Mouse (Mus musculus): Measurements from ENCODE around the gene Cyp2u1.

Gene Cyp2u1

DNA sequence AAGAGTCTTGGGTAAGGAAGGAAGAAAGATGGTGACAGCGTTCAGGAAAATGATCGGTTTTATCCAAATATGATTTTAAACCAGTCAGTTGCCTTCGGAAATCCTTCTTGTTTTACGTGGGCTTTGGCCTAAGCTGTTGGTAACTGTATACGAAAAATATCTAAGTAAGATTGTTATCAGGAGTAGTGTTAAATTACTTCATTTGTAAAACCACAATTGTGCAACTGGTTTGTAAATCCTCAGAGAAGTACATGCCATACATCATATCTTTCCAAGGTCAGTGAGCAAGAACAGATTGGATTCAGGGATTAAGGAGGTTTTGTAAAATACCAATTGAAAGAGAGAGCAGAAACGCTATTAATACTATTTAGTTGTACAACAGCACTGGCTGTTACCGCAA, 3.2 kb upstream of the Cyp2u1 start:
- no peak for DNase-seq (ENCODE audit: low read depth)

DNA sequence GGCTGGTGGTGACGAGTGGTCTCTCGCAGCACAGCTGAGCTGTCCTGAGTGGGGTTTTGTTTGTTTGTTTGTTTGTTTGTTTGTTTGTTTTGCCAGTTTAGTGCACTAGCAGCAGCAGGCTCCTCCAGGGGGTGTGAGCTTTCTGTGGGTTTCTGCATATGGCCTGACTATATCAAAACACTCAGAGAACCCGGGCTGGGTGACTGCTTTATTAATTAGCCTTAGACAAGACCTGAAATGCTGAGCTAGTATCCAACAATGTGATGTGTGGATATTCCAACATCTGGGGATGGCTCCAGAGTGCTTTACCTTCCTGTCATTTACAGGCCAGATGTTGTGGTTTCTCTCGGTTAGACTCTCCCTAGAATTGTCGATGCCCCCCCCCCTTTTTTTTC, 290 bp upstream of the Cyp2u1 start:
- DNase-seq (ENCODE audit: low read depth), result no peak

DNA sequence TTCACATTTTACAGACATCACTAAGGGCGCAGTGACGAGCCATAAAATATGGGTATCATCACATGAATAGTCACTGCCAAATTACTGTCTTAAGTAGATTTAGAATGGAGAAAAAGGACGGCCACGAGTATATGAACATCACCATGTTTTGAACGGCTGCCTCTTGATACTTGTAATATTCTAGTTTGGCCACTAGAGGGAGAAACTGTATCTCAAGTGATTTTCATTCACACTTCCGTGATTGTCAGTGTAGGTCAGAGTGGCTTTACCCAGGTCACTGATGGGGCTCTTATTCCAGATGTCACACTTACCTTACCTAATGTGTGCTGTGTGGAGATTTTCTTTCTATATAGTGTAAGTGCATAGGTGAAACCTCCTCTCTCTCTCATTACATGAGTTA, 3.1 kb downstream of the Cyp2u1 start:
- DNase-seq (ENCODE audit: low read depth), result no peak

DNA sequence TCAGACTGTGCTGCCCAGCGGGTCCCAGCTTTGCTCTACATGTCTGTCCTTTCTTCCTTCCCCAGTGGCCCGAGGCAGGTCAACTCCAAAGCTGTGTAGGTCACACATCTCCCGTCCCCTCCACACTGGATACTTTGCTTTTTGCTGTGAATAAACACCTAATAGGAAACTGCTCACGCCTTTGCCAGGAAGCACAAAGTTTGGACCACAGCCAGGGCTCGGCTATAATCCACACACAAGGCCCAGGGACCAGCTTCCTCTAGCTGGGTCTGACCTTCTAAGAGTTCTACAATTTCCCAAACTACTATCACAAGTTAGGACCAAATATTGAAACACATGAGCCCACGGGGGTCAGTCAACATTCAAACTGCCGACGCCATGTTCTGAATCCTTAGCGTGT, 3.9 kb downstream of the Cyp2u1 start:
- DNase-seq (ENCODE audit: low read depth), result no peak

DNA sequence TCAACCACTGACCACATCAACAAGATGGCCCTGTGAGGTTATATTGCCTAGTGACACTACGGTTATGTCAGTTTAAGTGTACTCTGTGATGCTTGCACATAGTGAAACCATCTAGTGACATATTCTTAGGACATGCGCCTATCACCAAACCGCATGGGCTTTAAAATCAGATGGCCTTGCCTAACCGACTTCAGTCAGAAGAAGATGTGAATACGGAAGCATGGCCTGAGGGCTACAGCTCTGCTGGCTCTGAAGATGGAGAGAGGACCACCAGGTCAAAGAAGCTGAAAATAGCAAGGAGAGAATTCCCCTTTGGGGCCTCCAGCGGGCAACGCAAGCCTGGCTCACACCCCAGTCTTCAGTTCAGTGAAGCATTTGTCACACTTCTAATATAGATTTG, 6.1 kb downstream of the Cyp2u1 start:
- no peak for DNase-seq (ENCODE audit: low read depth)

DNA sequence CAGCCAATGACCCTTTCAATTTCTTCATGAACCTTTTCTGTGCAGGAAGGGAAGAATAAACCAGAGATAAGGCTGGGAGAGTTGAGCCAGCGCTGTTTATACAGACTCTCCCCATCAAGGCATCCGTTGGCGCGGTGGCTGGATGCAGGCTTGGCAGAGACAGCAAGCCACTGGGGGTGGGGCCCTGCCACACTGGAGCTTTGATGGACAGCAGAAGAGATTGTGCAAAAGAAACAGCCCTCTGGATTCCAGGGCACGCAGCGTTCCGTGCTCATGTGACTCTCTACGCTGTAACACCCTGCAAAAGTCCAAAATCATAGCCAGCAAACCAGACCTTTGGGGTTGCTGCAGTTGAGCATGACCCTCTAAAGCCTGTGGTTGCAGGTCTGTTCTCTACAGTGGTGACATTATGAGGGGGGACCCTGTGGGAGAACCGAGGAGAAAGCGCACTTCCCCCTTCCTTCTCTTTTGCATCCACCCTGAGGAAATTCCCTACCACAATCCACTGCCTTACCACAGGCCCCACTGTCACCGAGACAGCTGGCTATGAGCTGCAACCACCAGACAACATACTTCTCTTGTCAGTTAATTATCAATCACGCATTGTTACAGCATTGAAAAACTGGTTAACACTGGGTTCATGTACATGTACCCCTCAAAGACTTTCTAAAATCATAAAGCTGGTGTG, 7.4 kb downstream of the Cyp2u1 start:
- no peak for DNase-seq (ENCODE audit: low read depth)

DNA sequence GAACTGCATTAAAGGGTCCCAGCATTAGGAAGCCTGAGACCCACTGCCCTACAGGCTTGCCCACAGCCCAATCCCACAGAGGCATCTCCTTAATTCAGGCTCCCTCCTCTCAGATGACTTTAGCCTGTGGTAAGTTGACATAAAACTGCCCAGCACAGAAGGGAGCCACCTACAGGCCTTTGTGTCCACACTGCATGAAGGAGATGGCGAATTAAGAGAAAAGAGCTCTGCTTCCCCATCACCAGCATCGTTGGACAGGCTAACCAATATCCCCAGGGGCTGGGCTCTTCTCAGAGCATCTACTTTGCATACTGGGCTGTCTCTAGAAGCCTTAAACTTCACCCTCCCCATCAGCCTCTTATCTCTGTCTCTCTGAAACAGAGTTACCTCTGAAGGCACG, 8.5 kb downstream of the Cyp2u1 start:
- no peak for DNase-seq (ENCODE audit: low read depth)

DNA sequence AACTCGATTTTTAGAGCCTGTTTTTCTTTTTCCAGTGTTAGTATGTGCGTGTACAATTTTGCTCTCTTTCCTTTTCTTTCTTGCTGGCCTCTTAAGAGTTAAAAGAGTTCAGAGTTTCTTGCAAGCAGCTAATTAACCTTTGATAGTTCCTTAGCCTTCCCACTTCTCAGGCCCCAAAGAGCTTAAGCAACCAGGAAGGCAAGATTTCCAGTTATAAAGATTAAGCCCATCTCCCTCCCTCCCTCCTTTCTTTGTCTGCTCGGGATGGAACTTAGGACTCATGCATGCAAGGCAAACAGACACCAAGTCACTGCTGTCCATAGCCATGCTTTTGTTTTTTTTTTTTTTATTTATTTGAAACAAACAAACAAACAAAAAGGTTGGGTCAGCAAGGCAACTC, 10.1 kb downstream of the Cyp2u1 start:
- DNase-seq (ENCODE audit: low read depth), result no peak

DNA sequence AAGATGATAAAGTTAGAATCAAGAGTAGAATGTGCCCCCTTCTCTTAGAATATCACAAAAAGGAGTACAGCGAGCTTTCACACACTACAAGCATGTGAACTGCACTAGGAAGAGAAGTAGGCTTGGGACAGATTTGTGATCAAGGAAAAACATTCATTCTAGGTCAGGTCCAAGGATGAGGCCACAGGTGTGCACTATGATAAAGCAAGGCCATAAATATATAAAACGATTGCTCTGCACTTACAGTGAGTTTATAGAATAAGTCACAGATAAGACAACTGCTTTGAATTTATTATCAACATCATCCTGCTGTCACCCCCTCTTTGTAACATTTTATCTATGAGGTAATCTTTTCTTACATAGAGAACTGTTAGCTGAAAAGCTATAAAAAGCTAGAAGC, 10.7 kb downstream of the Cyp2u1 start:
- no peak for DNase-seq (ENCODE audit: low read depth)

DNA sequence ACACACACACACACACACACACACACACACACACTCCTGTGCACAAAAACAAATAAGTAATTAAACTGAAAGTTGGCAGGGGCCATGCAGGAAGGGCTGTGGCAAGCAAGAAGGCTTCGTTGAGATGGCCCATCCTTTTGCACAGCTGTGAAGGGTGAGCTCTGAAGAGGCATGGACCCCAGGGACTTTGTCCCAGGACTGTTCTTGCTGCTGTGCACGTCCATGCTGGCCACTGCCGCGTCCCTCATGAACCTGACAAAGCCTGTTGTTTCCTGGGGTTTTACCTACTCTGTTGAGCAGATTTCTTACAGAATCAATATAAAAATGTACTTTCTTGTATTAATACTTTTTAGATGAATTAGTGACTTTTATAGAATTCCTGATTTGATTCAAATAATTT, 11.1 kb downstream of the Cyp2u1 start:
- no peak for DNase-seq (ENCODE audit: low read depth)

DNA sequence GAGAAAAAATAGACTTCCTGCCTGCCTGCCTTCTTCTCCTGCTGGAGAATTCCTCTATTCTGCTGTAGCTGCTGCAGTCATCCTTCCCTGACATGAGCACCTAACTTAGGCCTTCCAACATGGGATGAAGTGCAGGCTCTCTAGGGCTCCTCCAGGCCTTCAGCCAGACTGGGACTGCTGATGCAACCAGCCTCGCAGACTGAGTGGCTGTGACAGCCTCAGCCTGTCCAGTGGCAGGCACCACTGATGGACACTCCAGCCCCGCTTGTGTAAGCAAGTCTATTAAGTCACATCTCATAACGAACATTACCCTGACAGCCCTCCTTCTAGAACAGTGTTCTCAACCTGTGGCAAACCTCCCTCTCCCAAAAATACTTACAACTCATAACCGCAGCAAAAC, 28.9 kb downstream of the Cyp2u1 start:
- no peak for DNase-seq (ENCODE audit: low read depth)

DNA sequence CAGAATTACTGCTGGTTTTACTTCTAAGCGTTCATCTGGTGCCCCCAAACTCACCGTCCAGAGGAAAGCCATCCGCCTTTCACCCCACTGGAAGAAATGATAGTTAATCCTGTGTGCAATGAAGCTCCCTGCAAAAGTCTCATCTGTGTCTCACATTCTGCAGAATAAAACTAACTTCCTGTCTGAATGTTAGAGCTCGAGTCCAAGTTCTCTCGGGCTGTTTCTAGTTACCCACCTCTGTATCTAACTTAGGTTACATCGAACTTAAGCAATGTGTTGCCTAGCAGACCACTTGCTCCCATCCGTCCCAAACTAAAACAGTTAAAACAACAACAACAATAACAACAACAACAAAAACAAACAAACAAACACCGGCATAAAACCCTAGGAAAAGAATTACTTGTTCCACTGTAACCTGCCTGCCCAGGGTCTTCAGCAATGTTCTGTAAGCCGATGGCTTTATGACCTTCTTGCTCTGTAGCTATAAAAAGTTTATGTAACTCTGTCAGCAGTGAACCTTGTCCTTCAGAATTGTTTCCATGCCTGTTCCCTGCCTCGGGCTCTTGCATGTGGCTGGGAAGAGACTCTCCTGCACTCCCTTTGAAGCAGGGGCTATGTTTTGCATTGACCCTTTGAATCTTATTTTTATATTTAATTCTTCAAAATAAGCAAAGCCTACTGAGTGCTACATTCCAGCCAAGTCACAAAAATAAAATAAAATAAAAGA, 30.5 kb downstream of the Cyp2u1 start:
- no peak for DNase-seq (ENCODE audit: low read depth)

DNA sequence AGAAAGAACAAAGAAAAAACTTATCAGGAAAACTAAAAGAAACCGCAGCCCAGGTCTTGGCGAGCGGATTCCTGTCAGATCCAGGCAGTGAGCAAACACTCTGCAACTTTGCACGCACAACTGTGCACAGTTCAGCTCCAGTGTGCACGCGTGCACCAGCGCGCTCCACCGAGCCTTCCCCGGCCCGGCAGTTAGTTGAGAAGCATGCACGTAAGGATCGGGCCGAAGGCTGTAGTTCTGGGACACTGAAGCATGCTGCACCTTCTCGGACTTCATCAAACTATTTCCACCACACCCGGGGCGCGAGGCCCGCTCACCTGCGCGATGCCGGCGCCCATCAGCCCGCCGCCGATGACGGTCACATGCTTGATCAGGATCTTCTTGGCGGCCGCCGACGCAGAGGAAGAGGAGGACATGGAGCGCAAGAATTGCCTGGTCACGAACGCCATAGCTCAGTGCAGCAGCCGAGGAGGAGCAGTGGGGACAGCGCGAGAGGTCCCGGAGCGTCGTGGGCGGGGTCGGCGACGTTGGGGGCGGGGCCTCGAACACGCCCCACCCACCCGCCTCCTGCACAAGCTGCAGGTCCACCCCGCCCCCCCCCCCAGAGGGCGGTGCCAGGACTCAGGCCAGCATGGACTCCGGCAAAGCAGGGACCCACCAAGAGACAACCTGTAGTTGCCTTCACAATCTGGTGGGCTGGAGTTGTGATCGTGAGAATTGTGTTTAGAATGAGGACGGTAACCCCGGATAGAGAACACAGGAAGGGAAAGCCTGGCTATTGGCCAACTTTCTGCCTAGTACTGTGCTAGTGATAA, 31.3 kb downstream of the Cyp2u1 start, which contains the start of gene Hadh:
TSS of gene Hadh (minus strand) at position 543 of the 815 bp plus-strand sequence.
- DNase-seq (ENCODE audit: low read depth), result peak; percentile 58

DNA sequence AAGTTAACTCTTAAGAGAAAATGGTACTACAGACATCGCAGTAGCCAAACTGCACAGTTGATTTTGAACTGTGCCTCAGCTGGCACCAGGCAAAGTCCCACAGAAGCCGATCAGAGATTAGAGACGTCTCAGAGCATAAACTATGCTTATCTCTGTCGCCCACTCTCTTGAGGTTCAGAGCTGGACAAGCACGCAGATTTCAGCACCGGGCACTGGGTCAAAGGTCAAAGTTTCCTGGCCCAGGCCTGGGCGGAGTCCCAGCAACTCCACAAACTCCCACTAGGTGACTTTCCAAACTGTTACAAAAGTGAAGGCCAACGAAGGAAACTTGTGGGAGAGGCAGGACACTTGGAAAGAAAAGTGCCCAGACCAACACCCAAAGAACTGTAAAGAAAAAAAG, 31.9 kb downstream of the Cyp2u1 start:
- DNase-seq (ENCODE audit: low read depth), result peak; percentile 36

DNA sequence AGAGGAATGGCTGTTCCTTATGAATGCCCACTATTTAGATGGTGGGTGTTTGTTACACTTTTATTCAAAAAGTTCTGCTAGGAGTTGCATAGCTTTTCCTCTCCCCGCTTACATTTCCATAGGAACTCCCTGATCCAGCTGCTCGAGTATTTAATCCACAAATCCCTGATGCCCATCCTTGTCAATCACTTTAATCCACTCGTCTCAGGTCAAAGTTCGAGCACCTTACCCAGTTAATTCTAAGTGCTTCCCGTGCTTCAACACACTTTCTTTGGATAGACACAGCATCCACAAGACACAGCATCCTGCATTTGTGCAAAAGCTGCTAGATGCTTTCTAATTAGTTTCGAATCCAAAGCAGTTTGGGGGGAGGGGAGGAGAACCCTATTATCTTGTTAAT, 32.6 kb downstream of the Cyp2u1 start:
- no peak for DNase-seq (ENCODE audit: low read depth)

DNA sequence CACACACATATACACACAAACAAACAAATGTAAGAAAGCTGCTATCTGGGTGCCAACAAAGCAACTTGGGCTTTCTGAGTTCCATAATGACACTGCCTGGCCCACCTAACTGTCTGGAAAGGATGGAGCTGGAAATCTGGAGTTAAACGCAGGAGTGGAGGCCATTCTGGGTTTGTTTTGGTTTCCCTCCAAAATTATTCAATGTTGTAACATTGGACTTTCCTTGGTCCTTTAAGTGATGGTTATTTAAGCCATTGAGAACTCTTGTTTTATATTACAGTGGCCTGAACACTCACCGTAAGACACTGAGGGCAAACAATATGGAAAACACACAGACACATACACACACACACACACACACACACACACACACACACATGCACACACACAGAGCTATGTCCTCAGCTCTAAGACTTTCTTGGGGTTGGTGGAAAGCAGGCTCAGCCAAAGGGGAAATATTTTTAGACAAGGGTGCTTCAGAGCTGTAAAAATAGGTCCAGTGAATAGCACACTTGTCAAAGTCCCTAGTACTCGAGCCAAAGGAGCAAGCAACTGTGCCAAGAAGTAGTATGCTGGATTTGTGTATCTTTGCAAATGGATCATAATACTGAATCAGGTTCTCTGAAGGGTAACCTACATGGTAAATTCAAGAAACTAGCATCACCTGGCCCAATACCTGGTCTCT, 36.5 kb downstream of the Cyp2u1 start:
- peak; percentile 13 for DNase-seq (ENCODE audit: low read depth)

DNA sequence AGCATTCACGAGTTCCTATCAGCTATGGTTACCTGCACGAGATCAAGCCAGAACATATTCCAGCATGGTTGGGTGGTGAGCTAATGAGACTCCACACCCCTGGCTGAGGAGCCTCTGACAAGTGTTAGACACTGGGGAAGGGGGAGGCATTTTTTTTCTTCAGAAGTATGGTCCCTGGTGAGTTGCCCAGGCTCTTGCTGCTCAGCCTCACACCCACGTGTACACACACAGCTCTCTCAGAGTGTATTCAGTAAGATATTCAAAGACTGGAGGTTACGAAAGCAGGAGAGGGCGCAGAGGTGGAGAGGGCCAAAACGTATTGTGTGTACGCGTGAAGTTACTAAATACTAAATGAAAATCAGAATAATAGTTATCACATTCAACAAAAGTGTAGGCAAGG, 37.5 kb downstream of the Cyp2u1 start:
- DNase-seq (ENCODE audit: low read depth), result no peak

DNA sequence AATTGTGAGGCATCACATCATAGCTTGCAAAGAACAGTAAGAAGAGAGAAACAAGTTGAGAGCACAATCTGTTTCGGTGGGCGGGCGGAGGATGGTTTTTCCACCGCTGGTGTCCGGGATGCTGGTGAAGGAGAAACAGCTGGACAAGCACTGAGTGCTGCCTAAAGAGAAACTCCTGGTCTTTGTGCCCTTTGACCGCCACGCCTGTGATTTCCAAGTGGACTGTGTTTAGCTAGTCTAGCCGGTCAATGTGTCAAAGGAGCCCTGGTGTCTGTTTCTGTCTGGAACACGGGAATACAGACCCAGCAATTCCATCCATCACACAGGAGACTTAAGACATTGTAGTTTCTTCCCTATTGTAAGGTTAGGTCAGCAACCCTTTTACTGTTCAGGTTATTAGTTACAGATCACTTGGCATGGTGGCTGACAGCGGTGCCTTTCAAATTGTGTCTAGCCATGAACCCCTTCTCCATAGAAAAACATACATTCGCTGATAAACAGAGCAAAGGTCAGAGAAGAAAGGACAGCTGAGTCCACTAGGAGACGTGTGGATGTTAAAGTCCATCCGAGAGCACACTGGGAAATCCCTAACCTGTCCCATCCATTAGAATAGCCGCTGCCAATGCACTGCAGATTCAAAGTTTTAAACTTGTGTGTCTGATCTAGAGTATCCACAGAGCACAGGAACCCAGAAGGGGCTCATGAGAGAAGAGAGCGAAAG, 39.1 kb downstream of the Cyp2u1 start:
- no peak for DNase-seq (ENCODE audit: low read depth)

DNA sequence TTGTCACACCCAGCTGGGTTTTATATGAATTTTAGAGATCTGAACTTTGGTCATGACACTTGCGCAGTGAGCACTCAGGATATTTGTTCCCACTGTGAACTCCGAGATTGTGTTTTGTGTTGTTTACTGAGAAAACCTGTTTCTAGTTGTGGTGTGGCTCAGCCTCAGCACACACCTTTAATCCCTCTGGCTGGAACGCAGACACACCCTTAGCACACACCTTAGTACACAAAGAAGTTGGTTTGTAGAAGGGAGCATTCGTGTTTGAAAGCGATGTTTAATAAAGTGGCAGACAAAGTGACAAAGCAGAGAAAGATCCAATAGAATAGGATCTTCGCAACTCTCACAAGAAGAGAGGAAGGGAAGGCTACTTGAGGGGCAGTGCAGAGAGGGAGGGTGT, 42.6 kb downstream of the Cyp2u1 start:
- DNase-seq (ENCODE audit: low read depth), result no peak

DNA sequence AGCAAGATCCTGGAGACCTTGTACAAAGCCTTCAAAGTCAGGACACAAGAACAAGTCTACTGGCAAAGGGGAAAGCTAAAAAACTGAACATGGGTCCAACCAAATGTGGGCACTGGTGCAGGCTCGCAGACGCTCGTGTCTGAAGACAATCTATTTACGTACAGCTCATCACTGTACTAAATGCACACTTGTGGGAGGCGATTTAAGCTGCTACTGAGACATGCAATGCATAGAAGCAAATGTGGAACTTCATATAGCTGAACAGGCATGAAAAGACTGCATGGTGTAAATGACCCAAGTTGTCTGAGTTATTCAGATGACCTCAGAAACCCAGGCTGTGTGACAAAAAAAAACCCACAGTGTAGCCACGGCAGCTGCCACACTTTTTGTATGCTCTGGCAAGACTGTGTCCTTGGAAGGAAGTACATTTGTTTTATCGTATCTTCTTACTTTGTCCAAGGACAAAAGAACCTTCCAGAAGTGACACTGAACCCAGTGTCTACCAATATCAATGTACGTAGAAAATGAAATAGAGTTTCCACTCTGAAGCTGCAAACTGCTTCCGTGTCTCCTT, 43.5 kb downstream of the Cyp2u1 start:
- DNase-seq (ENCODE audit: low read depth), result no peak

DNA sequence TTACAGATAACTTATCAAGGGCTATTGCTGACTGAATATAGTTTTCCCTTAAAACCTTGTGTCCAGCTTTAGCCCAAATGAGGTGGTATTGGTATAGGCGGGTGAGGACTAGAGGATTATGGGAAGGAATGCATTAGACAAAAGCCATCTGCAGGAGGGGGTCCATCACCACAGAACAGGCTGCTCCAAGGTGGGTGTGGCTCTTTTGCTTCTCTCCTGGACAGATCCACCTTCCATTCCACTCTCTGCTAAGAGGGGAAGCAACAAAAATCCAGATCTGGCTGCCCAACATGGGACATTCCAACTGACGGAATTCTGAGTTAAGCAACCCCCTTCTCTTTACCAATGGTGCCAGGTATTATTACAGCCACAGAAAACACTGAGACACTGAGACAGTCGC, 44.1 kb downstream of the Cyp2u1 start:
- DNase-seq (ENCODE audit: low read depth), result no peak

Measured in fibroblast of lung, adult 2 months (primary cell).